7 mouse cellular contexts compared by ENCODE assay signal in genomic region chr11:97309911-97310571, GRCm38 (mm10). TPM values are rescaled to one million over a fixed set of nuclear protein-coding genes. Genes with fewer than 3 reads are reported as not detected.
DNase-seq lines count a peak whose midpoint lies in the region; ATAC-seq and TF ChIP-seq lines count a peak whose summit lies in the region.

No protein-coding gene starts in this region.

- no peaks in the 10 kb centered on the region for H3K36me3 ChIP-seq in limb, embryonic 12.5 days
- H3K36me3 ChIP-seq in midbrain, embryonic 14.5 days (ENCODE audit: control insufficient read depth, insufficient read depth, low read length): no peaks in the 10 kb centered on the region
- H3K36me3 ChIP-seq in spleen, adult 2 months (ENCODE audit: control insufficient read depth, insufficient read depth, low read length): no peaks in the 10 kb centered on the region

- H3K4me3 ChIP-seq in limb, embryonic 12.5 days (replicated peaks): peak overlapping the region; percentile 42
- H3K4me3 ChIP-seq in midbrain, embryonic 14.5 days (replicated peaks; ENCODE audit: low read depth, low read length): peak overlapping the region; percentile 29
- H3K4me3 ChIP-seq in spleen, adult 2 months (ENCODE audit: extremely low read depth, insufficient read depth, insufficient read length): peak overlapping the region; percentile 55

- peaks cover 7% of the 10 kb centered on the region for H3K27me3 ChIP-seq in limb, embryonic 12.5 days
- no peaks in the 10 kb centered on the region for H3K27me3 ChIP-seq in midbrain, embryonic 14.5 days (ENCODE audit: control insufficient read depth, insufficient read depth, low read length)
- H3K27me3 ChIP-seq in spleen, adult 2 months (ENCODE audit: control insufficient read depth, insufficient read depth, low read length): peaks cover 8% of the 10 kb centered on the region

- TF ChIP-seq CTCF in spleen, adult 2 months (IDR thresholded peaks at IDR 0.05; ENCODE audit: extremely low read depth, insufficient read depth, insufficient read length, insufficient replicate concordance): peak; percentile 49; the same call in 1 of the 2 replicates

- H3K4me1 ChIP-seq in limb, embryonic 12.5 days (replicated peaks): peaks cover 19% of the 10 kb centered on the region
- H3K4me1 ChIP-seq in midbrain, embryonic 14.5 days (ENCODE audit: control insufficient read depth, insufficient read depth, low read length): peaks cover 9% of the 10 kb centered on the region
- H3K4me1 ChIP-seq in spleen, adult 2 months (ENCODE audit: control insufficient read depth, insufficient read depth, insufficient read length): peaks cover 2% of the 10 kb centered on the region; the same call in 1 of the 2 replicates

- no peak overlapping the region for H3K27ac ChIP-seq in limb, embryonic 12.5 days
- H3K27ac ChIP-seq in midbrain, embryonic 14.5 days (replicated peaks; ENCODE audit: low read depth, low read length): no peak overlapping the region
- no peak overlapping the region for H3K27ac ChIP-seq in spleen, adult 2 months (ENCODE audit: insufficient read depth, low read length)

- under 1% methylated on average over 25 of the region's 25 CpGs for WGBS in limb, embryonic 12.5 days
- WGBS in midbrain, embryonic 14.5 days: under 1% methylated on average over 25 of the region's 25 CpGs
- under 1% methylated on average over 25 of the region's 25 CpGs for WGBS in spleen, adult 2 months

- DNase-seq in adrenal gland, adult 8-10 months: peak; percentile 73
- DNase-seq in embryo, embryonic 9.5 days (ENCODE audit: extremely low spot score): peak; percentile 85
- DNase-seq in heart, adult 18-20 months: peak; percentile 86 to 89
- DNase-seq in kidney, adult 18-20 months: peak; percentile 75
- peak; percentile 92 for DNase-seq in midbrain, embryonic 14.5 days
- DNase-seq in spleen, adult 2 months (ENCODE audit: low read depth in 1 of 2, low spot score in 2 of 2): peak; percentile 51 to 60

- H3K9ac ChIP-seq in limb, embryonic 12.5 days (replicated peaks): peak overlapping the region; percentile 53
- H3K9ac ChIP-seq in midbrain, embryonic 14.5 days (replicated peaks; ENCODE audit: low read length): peak overlapping the region; percentile 13; the same call in 1 of the 2 replicates

- no peak for TF ChIP-seq POLR2A in spleen, adult 2 months (IDR thresholded peaks at IDR 0.05; ENCODE audit: low read depth, low read length)

- peak overlapping the region; percentile 76 for H3K4me2 ChIP-seq in limb, embryonic 12.5 days
- peak overlapping the region; percentile 57 for H3K4me2 ChIP-seq in midbrain, embryonic 14.5 days (ENCODE audit: low read length)

- H3K9me3 ChIP-seq in limb, embryonic 12.5 days: no peaks in the 10 kb centered on the region
- H3K9me3 ChIP-seq in midbrain, embryonic 14.5 days (ENCODE audit: control insufficient read depth, low read length): no peaks in the 10 kb centered on the region

- peak; percentile 73 for ATAC-seq in limb, embryonic 12.5 days (ENCODE audit: insufficient number of reproducible peaks, insufficient read depth, low FRiP score, low TSS enrichment, low read depth)
- ATAC-seq in midbrain, embryonic 14.5 days (ENCODE audit: low FRiP score, low TSS enrichment): no peak; the same call in 1 of the 2 replicates

RNA-seq across cellular contexts. Expression of gene Mrpl45, which starts 5.5 kb away (rescaled TPM):
- total RNA-seq in adrenal gland, adult 8-10 months (2022): 10 to 100 TPM; 31.1 to 42.8 (median 35.9) TPM
- 10 to 100 TPM; 59.6 to 70.9 TPM for total RNA-seq in heart, adult 18-20 months (2021)
- polyA plus RNA-seq in limb, embryonic 12.5 days (2016; fragmentation: Nextera tagmentation; extraction: Ambion mirVana): 51.2 and 53.5 TPM in 2 replicates
- polyA plus RNA-seq in midbrain, embryonic 14.5 days (2014; fragmentation: Nextera tagmentation; extraction: Ambion mirVana): 39.4 and 46.7 TPM in 2 replicates
- polyA plus RNA-seq in spleen, adult 2 months (2012; rRNA removed): 5.5 and 5.6 TPM in 2 replicates

RNA-seq across cellular contexts. Expression of gene Npepps, which starts 29.6 kb away (rescaled TPM):
- 100 to 1,000 TPM in 2 of 4 experiments, 10 to 100 TPM in 2; 79.8 to 128 (median 106) TPM for total RNA-seq in adrenal gland, adult 8-10 months (2022)
- 10 to 100 TPM; 75.9 to 77.7 TPM for total RNA-seq in heart, adult 18-20 months (2021)
- polyA plus RNA-seq in limb, embryonic 12.5 days (2016; fragmentation: Nextera tagmentation; extraction: Ambion mirVana): 81.1 and 85.8 TPM in 2 replicates
- 115 and 135 TPM in 2 replicates for polyA plus RNA-seq in midbrain, embryonic 14.5 days (2014; fragmentation: Nextera tagmentation; extraction: Ambion mirVana)
- polyA plus RNA-seq in spleen, adult 2 months (2012; rRNA removed): 11.2 and 11.7 TPM in 2 replicates

RNA-seq across cellular contexts. Expression of gene Gpr179, which starts 41.8 kb away (rescaled TPM):
- total RNA-seq in adrenal gland, adult 8-10 months (2022): 1 to 10 TPM in 3 of 4 experiments, under 1 TPM in 1; 0.96 to 6.4 (median 4.0) TPM
- not detected for total RNA-seq in heart, adult 18-20 months (2021)
- 0.05 and 0.14 TPM in 2 replicates for polyA plus RNA-seq in limb, embryonic 12.5 days (2016; fragmentation: Nextera tagmentation; extraction: Ambion mirVana)
- polyA plus RNA-seq in midbrain, embryonic 14.5 days (2014; fragmentation: Nextera tagmentation; extraction: Ambion mirVana): 0.30 and 0.36 TPM in 2 replicates
- 0.02 and 0.05 TPM in 2 replicates for polyA plus RNA-seq in spleen, adult 2 months (2012; rRNA removed)

RNA-seq across cellular contexts. Expression of gene Socs7, which starts 52.3 kb away (rescaled TPM):
- 10 to 100 TPM; 22.2 to 28.3 (median 24.9) TPM for total RNA-seq in adrenal gland, adult 8-10 months (2022)
- total RNA-seq in heart, adult 18-20 months (2021): 10 to 100 TPM; 21.9 to 22.8 TPM
- polyA plus RNA-seq in limb, embryonic 12.5 days (2016; fragmentation: Nextera tagmentation; extraction: Ambion mirVana): 5.1 and 5.5 TPM in 2 replicates
- 6.9 and 10.4 TPM in 2 replicates for polyA plus RNA-seq in midbrain, embryonic 14.5 days (2014; fragmentation: Nextera tagmentation; extraction: Ambion mirVana)
- 6.0 and 6.1 TPM in 2 replicates for polyA plus RNA-seq in spleen, adult 2 months (2012; rRNA removed)
